Mouse (Mus musculus): ENCODE results near the gene Gm11042. TPM values are rescaled to one million over a fixed set of nuclear protein-coding genes. Genes with fewer than 3 reads are reported as not detected.

Gm11042 gene
- polyA plus RNA-seq, 1 experiment from 2014 or later: not detected

GRCm38 (mm10) chr12:74282846-74283245 is 33.3 kb downstream of the Gm11042 start:
- ATAC-seq (ENCODE audit: low FRiP score): no peak
- WGBS: 81% methylated on average over 1 of the region's 1 CpGs

DNA sequence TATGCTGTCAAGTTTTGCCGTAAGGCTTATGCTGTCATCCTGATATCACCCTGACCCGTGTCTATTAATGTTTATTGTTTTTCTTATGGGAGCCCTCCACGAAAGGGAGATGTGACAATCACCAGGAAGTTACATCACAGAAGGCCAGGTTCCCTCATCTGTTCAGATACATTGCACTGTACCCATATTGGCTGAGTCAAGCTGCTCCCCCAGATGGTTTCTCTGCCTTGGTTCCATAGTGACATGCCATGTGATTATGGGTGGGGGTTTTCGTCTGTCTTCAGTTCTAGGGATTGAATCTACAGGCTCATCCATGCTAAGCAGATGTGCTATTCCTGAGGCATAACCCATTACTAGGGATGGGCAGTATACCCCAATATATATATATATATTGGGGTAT is 34.8 kb downstream of the Gm11042 start:
- no peak for ATAC-seq (ENCODE audit: low FRiP score)
- Histone ChIP-seq H3K4me2 (no peak overlapping the region), H3K27ac (no peak overlapping the region), H3K4me1 (replicated peaks) (peaks cover 22% of the 10 kb centered on the region), H3K9me3 (no peaks in the 10 kb centered on the region), H3K4me3 (no peak overlapping the region), H3K36me3 (no peaks in the 10 kb centered on the region), H3K27me3 (peaks cover 11% of the 10 kb centered on the region), H3K9ac (no peak overlapping the region)
- 91% methylated on average over 4 of the region's 4 CpGs for WGBS

More at GRCm38 (mm10) chr12:74282846-74283245, 33.3 kb downstream of the Gm11042 start:
- Histone ChIP-seq H3K4me2 (no peak overlapping the region), H3K9me3 (no peaks in the 10 kb centered on the region), H3K36me3 (no peaks in the 10 kb centered on the region), H3K4me1 (replicated peaks) (peaks cover 22% of the 10 kb centered on the region), H3K9ac (no peak overlapping the region), H3K27me3 (peaks cover 15% of the 10 kb centered on the region), H3K4me3 (no peak overlapping the region), H3K27ac (no peak overlapping the region)

GRCm38 (mm10) chr12:74277265-74277664 is 38.9 kb downstream of the Gm11042 start:
- Histone ChIP-seq H3K9ac (no peak overlapping the region), H3K27me3 (no peaks in the 10 kb centered on the region), H3K27ac (no peak overlapping the region), H3K4me1 (replicated peaks) (no peaks in the 10 kb centered on the region), H3K4me3 (no peak overlapping the region), H3K36me3 (no peaks in the 10 kb centered on the region), H3K4me2 (no peak overlapping the region), H3K9me3 (no peaks in the 10 kb centered on the region)
- ATAC-seq (ENCODE audit: low FRiP score): no peak
- 91% methylated on average over 5 of the region's 5 CpGs for WGBS

DNA sequence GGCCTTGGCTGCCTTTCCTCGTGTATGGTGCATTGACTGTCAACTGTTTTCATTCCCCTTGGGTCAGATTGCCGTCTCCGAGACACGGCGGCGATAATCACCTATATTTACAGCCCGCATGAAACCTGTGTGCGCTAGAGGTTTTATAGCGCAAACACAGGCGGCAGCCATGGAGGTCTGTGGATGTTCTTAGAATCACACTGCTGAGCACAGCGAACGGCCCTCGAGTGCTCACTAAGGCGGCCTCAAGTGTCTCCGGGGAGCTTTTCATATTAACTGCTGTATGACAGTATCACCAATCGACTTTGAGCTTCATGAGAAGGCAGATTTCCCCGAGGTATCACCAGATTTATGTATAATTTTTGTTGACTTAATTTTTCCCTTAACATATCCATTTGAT is 43.6 kb downstream of the Gm11042 start:
- Histone ChIP-seq H3K36me3 (no peaks in the 10 kb centered on the region), H3K4me2 (no peak overlapping the region), H3K4me1 (replicated peaks) (0 out of 2 replicates have a peak, but pooled peaks cover 3% of the 10 kb centered on the region), H3K27me3 (no peaks in the 10 kb centered on the region), H3K9me3 (no peaks in the 10 kb centered on the region), H3K4me3 (no peak overlapping the region), H3K27ac (no peak overlapping the region), H3K9ac (no peak overlapping the region)
- ATAC-seq (ENCODE audit: low FRiP score): no peak
- 82% methylated on average over 17 of the region's 17 CpGs for WGBS

DNA sequence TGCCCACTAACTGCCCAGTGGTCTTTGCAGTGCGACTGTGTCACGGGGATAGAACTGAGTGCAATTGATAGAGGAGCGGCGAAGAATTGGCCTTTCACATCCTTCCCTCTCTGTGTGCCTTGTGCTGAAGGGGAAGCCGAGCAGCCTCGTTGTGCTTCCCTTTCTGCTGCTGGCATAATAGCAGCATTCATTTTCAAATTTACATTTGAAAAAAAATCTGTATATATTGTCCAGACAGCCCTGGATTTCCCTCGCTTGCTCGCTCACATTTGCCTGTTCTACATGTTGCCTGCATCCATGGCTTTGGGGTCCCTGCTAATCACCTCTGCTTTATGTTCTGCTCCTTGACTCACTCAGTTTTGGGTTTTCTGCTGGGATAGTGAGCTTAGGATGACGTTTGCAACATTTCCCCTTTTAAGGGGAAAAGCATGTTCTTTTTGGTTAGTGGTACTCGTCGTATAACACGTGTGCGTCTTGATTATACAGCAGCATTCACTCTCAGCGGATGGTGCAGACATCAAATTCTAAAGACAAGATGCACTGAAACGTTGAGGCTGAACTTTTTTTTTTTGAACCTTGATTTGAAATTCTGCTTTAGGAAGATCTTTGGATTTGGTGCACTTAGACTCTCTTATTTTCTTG is 47.4 kb downstream of the Gm11042 start:
- Histone ChIP-seq H3K27me3 (no peaks in the 10 kb centered on the region), H3K4me3 (no peak overlapping the region), H3K9ac (no peak overlapping the region), H3K9me3 (no peaks in the 10 kb centered on the region), H3K4me2 (no peak overlapping the region), H3K36me3 (peaks cover 7% of the 10 kb centered on the region), H3K27ac (no peak overlapping the region), H3K4me1 (replicated peaks) (0 out of 2 replicates have a peak, but pooled peaks cover 3% of the 10 kb centered on the region)
- ATAC-seq (ENCODE audit: low FRiP score): no peak
- 60% methylated on average over 15 of the region's 15 CpGs for WGBS

DNA sequence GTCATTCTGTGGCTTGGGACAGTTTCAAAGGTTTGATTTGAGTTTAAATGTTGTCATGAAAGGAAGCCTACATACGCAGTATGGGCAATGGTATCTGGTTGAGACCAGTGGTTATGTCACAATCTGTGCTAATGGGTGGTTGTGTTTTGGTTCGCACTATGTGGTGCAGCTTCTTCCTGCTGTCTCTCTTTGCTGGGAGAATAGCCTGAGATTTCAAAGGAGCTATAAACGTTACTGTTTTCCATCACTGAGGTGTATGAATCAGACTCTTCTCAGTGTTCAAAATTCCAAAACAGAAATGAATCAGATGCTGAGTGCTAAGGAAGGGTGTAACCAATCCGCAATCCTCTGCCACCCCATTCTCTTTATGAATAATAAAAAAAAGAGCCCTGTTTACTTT is 49.1 kb downstream of the Gm11042 start:
- H3K4me1 ChIP-seq (replicated peaks): 0 out of 2 replicates have a peak, but pooled peaks cover 3% of the 10 kb centered on the region
- H3K9ac ChIP-seq: no peak overlapping the region
- ATAC-seq (ENCODE audit: low FRiP score): no peak
- H3K27me3 ChIP-seq: no peaks in the 10 kb centered on the region
- no peak overlapping the region for H3K27ac ChIP-seq
- over 99% methylated on average over 4 of the region's 4 CpGs for WGBS
- no peaks in the 10 kb centered on the region for H3K9me3 ChIP-seq
- no peak overlapping the region for H3K4me2 ChIP-seq
- no peak overlapping the region for H3K4me3 ChIP-seq
- H3K36me3 ChIP-seq: peaks cover 7% of the 10 kb centered on the region

Measured in hindbrain, embryonic 13.5 days (tissue).